Mouse (Mus musculus): Measurements from ENCODE around the gene Cnot1. TPM values are rescaled to one million over a fixed set of nuclear protein-coding genes. Genes with fewer than 3 reads are reported as not detected.
A peak's percentile ranks its signal among the peaks of the same experiment; 100 is the strongest.

The Cnot1 gene
- total and polyA plus RNA-seq, 3 experiments, result 119 to 3,440 (median 259) TPM

DNA sequence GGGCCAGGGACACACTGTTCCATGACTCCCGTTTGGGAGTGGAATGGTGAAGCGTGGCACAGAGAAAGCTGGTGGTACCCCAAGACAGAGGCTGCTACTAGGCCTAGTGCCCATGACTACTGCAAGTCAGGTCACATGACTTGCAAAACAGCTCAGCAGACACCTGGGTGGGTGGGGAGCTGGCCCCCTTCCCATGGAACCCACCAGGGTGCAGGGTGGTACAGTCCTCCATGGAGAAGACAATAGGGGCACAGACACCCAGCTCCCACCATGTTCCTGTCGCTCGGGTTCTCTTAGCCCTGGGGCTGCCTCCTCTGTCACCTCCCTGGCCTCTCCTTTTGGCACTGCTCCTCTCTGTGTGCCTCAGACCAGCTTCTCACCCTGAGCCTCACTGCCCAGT lies 105.5 kb downstream of the Cnot1 start:
- no peak overlapping the region for H3K27ac ChIP-seq (ENCODE audit: control insufficient read depth, low read depth, low read length)
- peaks cover 0 to 3% of the 10 kb centered on the region in 2 experiments; a peak in 3 of 4 replicates for H3K27me3 ChIP-seq (ENCODE audit: control insufficient read depth in 1 of 2, insufficient read depth in 2 of 2, low read length in 2 of 2)
- no peaks in the 10 kb centered on the region for H3K36me3 ChIP-seq (ENCODE audit: control insufficient read depth in 1 of 2, insufficient read depth in 2 of 2, low read length in 2 of 2)
- no peaks in the 10 kb centered on the region for H3K79me2 ChIP-seq (ENCODE audit: control insufficient read depth, insufficient read depth, low read length, poor library complexity)
- no peak for DNase-seq (ENCODE audit: low read depth, low spot score)
- H3K9me3 ChIP-seq (replicated peaks; ENCODE audit: insufficient read depth, low read length), result no peaks in the 10 kb centered on the region
- no peak overlapping the region for H3K4me3 ChIP-seq (ENCODE audit: control insufficient read depth in 1 of 2, insufficient read depth in 1 of 2, low read depth in 2 of 2, low read length in 2 of 2)
- H3K4me1 ChIP-seq (ENCODE audit: control insufficient read depth in 1 of 2, insufficient read depth in 2 of 2, low read length in 2 of 2), result no peaks in the 10 kb centered on the region
- TF ChIP-seq MAFK (IDR thresholded peaks at IDR 0.05; ENCODE audit: borderline replicate concordance, low read depth, low read length), result no peak
- 0 out of 2 replicates have a peak, but pooled peaks have one; percentile 14 for TF ChIP-seq USF1 (IDR thresholded peaks at IDR 0.05; ENCODE audit: low read depth, low read length)
- no peak for TF ChIP-seq ZNF384 (IDR thresholded peaks at IDR 0.05; ENCODE audit: low read depth, low read length)
- TF ChIP-seq TAL1 (IDR thresholded peaks at IDR 0.05; ENCODE audit: low read length), result no peak
- H3K9ac ChIP-seq (ENCODE audit: control insufficient read depth, low read depth, low read length, poor library complexity, severe bottlenecking), result no peak overlapping the region

DNA sequence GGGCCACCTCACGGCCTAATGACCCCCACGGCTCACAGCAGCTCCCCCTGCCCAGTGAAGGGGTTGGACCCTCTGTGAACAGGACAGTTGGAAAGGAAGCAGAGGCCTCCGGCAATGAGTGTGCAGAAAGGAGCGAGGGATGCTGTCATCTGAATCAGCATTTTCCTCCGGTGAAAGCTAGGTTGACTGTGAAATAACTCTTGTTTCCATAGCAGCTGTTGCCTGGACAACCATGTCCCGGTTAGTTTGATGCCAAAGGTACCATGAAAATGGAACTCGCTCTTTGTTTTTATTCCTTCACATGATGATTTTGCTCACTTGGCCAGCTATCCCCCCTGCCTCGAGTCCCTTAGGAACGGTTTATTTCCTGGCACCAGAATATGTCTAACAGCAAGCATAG lies 107.0 kb downstream of the Cnot1 start:
- no peak for DNase-seq (ENCODE audit: low read depth, low spot score)
- no peak for TF ChIP-seq CTCF (IDR thresholded peaks at IDR 0.05 in 2 of 3, conservative IDR thresholded peaks at IDR 0.05 in 1 of 3; ENCODE audit: control insufficient read depth in 1 of 3, insufficient read depth in 1 of 3, low read depth in 2 of 3, low read length in 3 of 3, poor library complexity in 1 of 3, severe bottlenecking in 1 of 3)
- TF ChIP-seq ZMIZ1 (IDR thresholded peaks at IDR 0.05; ENCODE audit: low read depth, low read length), result no peak
- no peak for TF ChIP-seq UBTF (IDR thresholded peaks at IDR 0.05; ENCODE audit: borderline replicate concordance, insufficient read depth, low read depth, low read length)
- no peak for TF ChIP-seq SMC3 (IDR thresholded peaks at IDR 0.05; ENCODE audit: low read depth, low read length)
- no peak for TF ChIP-seq NRF1 (IDR thresholded peaks at IDR 0.05; ENCODE audit: insufficient read depth, low read depth, low read length, poor library complexity, severe bottlenecking)
- no peaks in the 10 kb centered on the region for H3K79me2 ChIP-seq (ENCODE audit: control insufficient read depth, insufficient read depth, low read length, poor library complexity)
- no peak overlapping the region for H3K4me3 ChIP-seq (ENCODE audit: control insufficient read depth in 1 of 2, insufficient read depth in 1 of 2, low read depth in 2 of 2, low read length in 2 of 2)
- no peak overlapping the region for H3K27ac ChIP-seq (ENCODE audit: control insufficient read depth, low read depth, low read length)
- no peaks in the 10 kb centered on the region for H3K9me3 ChIP-seq (replicated peaks; ENCODE audit: insufficient read depth, low read length)
- H3K4me1 ChIP-seq (ENCODE audit: control insufficient read depth in 1 of 2, insufficient read depth in 2 of 2, low read length in 2 of 2), result no peaks in the 10 kb centered on the region
- no peak overlapping the region for H3K9ac ChIP-seq (ENCODE audit: control insufficient read depth, low read depth, low read length, poor library complexity, severe bottlenecking)
- no peaks in the 10 kb centered on the region for H3K36me3 ChIP-seq (ENCODE audit: control insufficient read depth in 1 of 2, insufficient read depth in 2 of 2, low read length in 2 of 2)
- peaks cover 2 to 3% of the 10 kb centered on the region in 2 experiments; a peak in 3 of 4 replicates for H3K27me3 ChIP-seq (ENCODE audit: control insufficient read depth in 1 of 2, insufficient read depth in 2 of 2, low read length in 2 of 2)

DNA sequence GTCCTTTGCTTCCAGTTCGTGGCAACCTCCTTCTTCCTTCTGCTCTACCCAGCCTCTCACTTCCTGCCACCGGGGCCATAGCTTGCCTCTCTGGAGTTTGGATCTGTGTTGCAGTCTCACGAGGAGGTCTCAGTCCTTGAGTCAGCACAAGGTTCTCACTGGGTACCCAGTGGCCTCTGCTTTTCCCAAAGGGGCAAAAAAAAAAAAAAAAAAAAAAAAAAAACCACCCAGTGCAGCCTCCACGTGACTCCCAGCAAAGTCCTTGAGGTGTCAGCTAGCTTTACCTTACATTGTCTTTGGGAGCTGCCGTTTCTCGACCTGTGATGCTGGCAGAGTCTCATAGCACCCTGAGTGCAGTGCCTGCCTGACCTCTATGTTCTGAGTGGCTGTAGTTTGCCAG lies 109.1 kb downstream of the Cnot1 start:
- no peak for DNase-seq (ENCODE audit: low read depth, low spot score)
- Histone ChIP-seq H3K79me2 (ENCODE audit: control insufficient read depth, insufficient read depth, low read length, poor library complexity) (no peaks in the 10 kb centered on the region), H3K9me3 (replicated peaks; ENCODE audit: insufficient read depth, low read length) (no peaks in the 10 kb centered on the region), H3K4me1 (ENCODE audit: control insufficient read depth in 1 of 2, insufficient read depth in 2 of 2, low read length in 2 of 2) (no peaks in the 10 kb centered on the region), H3K9ac (ENCODE audit: control insufficient read depth, low read depth, low read length, poor library complexity, severe bottlenecking) (no peak overlapping the region), H3K4me3 (ENCODE audit: control insufficient read depth in 1 of 2, insufficient read depth in 1 of 2, low read depth in 2 of 2, low read length in 2 of 2) (0 out of 4 replicates have a peak overlapping the region, but pooled peaks of 1 of the 2 experiments have one; percentile 15), H3K27ac (ENCODE audit: control insufficient read depth, low read depth, low read length) (no peak overlapping the region), H3K27me3 (ENCODE audit: control insufficient read depth in 1 of 2, insufficient read depth in 2 of 2, low read length in 2 of 2) (peaks cover 2 to 5% of the 10 kb centered on the region in 2 experiments; a peak in 3 of 4 replicates), H3K36me3 (ENCODE audit: control insufficient read depth in 1 of 2, insufficient read depth in 2 of 2, low read length in 2 of 2) (no peaks in the 10 kb centered on the region)
- TF ChIP-seq USF1 (IDR thresholded peaks at IDR 0.05; ENCODE audit: low read depth, low read length) (peak; percentile 59), ZNF384 (IDR thresholded peaks at IDR 0.05; ENCODE audit: low read depth, low read length) (0 out of 2 replicates have a peak, but pooled peaks have one; percentile 28), RAD21 (IDR thresholded peaks at IDR 0.05; ENCODE audit: low read depth, low read length) (no peak), SMC3 (IDR thresholded peaks at IDR 0.05; ENCODE audit: low read depth, low read length) (peak; percentile 3; the same call in 1 of the 2 replicates)
